Mouse (Mus musculus): ENCODE data around the gene Pald1.

GRCm38 (mm10) chr10:61312754-61313153 lies 70.6 kb downstream of the Pald1 start:
- TF ChIP-seq HCFC1 (IDR thresholded peaks at IDR 0.05; ENCODE audit: borderline replicate concordance, insufficient read depth, low read length) (no peak), ZNF384 (IDR thresholded peaks at IDR 0.05; ENCODE audit: low read depth, low read length) (no peak), CHD2 (IDR thresholded peaks at IDR 0.05; ENCODE audit: low read depth, low read length) (no peak), MAFK (IDR thresholded peaks at IDR 0.05; ENCODE audit: insufficient read depth, low read depth, low read length) (no peak), ZC3H11A (IDR thresholded peaks at IDR 0.05; ENCODE audit: borderline replicate concordance, low read depth, low read length) (no peak)

Measured in ES-E14 (cell line).